Mouse (Mus musculus): ENCODE data around the gene Rhd. TPM values are rescaled to one million over a fixed set of nuclear protein-coding genes. Genes with fewer than 3 reads are reported as not detected.

Gene Rhd
- total and polyA plus RNA-seq, 3 experiments: 3.3 to 69.7 (median 9.8) TPM

- Histone ChIP-seq H3K27me3 (ENCODE audit: insufficient read depth, low read length) (no peaks in the 10 kb centered on the region), H3K36me3 (replicated peaks) (peaks cover 45% of the 10 kb centered on the region), H3K9me3 (replicated peaks) (no peaks in the 10 kb centered on the region), H3K4me3 (ENCODE audit: low read depth, low read length) (no peak overlapping the region), H3K4me1 (ENCODE audit: insufficient read depth, low read depth, low read length) (peaks cover 63% of the 10 kb centered on the region)
- no peak for DNase-seq (ENCODE audit: low spot score)
- no peak for ATAC-seq (ENCODE audit: extremely low read depth, insufficient number of reproducible peaks, low FRiP score, poor library complexity, severe bottlenecking)
- TF ChIP-seq TAL1 (conservative IDR thresholded peaks at IDR 0.05; ENCODE audit: low read depth, low read length) (no peak), GATA2 (IDR thresholded peaks at IDR 0.05; ENCODE audit: borderline replicate concordance, low read depth, low read length) (no peak), GATA1 (IDR thresholded peaks at IDR 0.05; ENCODE audit: borderline replicate concordance, low read length) (no peak), POLR2AphosphoS5 (IDR thresholded peaks at IDR 0.05; ENCODE audit: insufficient replicate concordance, low read depth, low read length) (no peak), CTCF (IDR thresholded peaks at IDR 0.05; ENCODE audit: low read depth, low read length) (no peak)
Observed at GRCm38 (mm10) chr4:134847587-134847986, 16.7 kb upstream of the Rhd start.

- TF ChIP-seq GATA1 (IDR thresholded peaks at IDR 0.05; ENCODE audit: borderline replicate concordance, low read length) (no peak), POLR2AphosphoS5 (IDR thresholded peaks at IDR 0.05; ENCODE audit: insufficient replicate concordance, low read depth, low read length) (no peak), GATA2 (IDR thresholded peaks at IDR 0.05; ENCODE audit: borderline replicate concordance, low read depth, low read length) (no peak), CTCF (IDR thresholded peaks at IDR 0.05; ENCODE audit: low read depth, low read length) (no peak), TAL1 (conservative IDR thresholded peaks at IDR 0.05; ENCODE audit: low read depth, low read length) (no peak)
- no peak for ATAC-seq (ENCODE audit: extremely low read depth, insufficient number of reproducible peaks, low FRiP score, poor library complexity, severe bottlenecking)
- no peaks in the 10 kb centered on the region for H3K27me3 ChIP-seq (ENCODE audit: insufficient read depth, low read length)
- H3K4me1 ChIP-seq (ENCODE audit: insufficient read depth, low read depth, low read length): peaks cover 56% of the 10 kb centered on the region
- DNase-seq (ENCODE audit: low spot score): no peak
- H3K4me3 ChIP-seq (ENCODE audit: low read depth, low read length): peak overlapping the region; percentile 8; the same call in 1 of the 2 replicates
- no peaks in the 10 kb centered on the region for H3K9me3 ChIP-seq (replicated peaks)
- H3K36me3 ChIP-seq (replicated peaks): peaks cover 32% of the 10 kb centered on the region
Observed at GRCm38 (mm10) chr4:134850551-134850950, 13.8 kb upstream of the Rhd start.

DNA sequence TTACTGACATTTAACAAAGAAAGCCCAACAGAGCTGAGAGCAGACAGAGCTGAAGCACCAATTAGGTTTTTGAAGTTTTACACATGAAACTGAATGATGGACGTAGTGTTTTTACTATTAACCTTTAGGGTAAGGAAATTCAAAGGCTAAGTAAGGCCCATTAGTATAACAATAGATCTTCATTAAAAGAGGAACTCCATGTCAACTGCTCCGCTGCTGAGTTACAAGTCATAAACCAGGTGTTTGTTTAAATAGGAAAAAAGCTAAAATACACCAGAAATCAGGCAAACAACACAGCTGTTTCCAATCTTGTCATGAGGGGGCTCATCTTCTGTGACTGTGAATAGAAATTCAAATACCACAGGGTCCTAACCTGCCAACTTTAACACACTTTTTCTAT, 13.1 kb upstream of the Rhd start:
- H3K36me3 ChIP-seq (replicated peaks): peaks cover 27% of the 10 kb centered on the region
- TF ChIP-seq TAL1 (conservative IDR thresholded peaks at IDR 0.05; ENCODE audit: low read depth, low read length) (no peak), CTCF (IDR thresholded peaks at IDR 0.05; ENCODE audit: low read depth, low read length) (no peak), GATA2 (IDR thresholded peaks at IDR 0.05; ENCODE audit: borderline replicate concordance, low read depth, low read length) (no peak), POLR2AphosphoS5 (IDR thresholded peaks at IDR 0.05; ENCODE audit: insufficient replicate concordance, low read depth, low read length) (no peak), GATA1 (IDR thresholded peaks at IDR 0.05; ENCODE audit: borderline replicate concordance, low read length) (no peak)
- H3K4me3 ChIP-seq (ENCODE audit: low read depth, low read length): peak overlapping the region; percentile 92; the same call in 1 of the 2 replicates
- ATAC-seq (ENCODE audit: extremely low read depth, insufficient number of reproducible peaks, low FRiP score, poor library complexity, severe bottlenecking) (no peak), DNase-seq (ENCODE audit: low spot score) (no peak)
- no peaks in the 10 kb centered on the region for H3K9me3 ChIP-seq (replicated peaks)
- peaks cover 58% of the 10 kb centered on the region for H3K4me1 ChIP-seq (ENCODE audit: insufficient read depth, low read depth, low read length)
- no peaks in the 10 kb centered on the region for H3K27me3 ChIP-seq (ENCODE audit: insufficient read depth, low read length)

DNA sequence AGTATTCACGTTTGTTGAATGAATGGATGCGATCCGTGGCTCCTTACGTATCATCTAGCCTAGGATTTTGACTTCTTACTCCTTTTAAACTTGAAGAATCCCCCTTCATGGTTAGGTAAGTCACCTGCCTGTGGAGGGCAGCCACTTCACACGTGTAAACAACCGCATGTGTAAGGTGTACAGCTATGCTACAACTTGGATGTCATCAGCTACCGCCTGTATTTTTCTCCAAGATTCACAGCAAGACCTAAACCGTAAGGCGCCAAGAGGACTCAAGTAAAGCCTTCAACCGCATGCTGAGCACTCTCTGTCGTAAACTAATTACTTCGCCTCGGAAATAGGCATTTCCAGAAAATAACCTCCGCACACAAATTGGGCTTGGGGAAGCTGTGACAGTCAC, 12.5 kb upstream of the Rhd start:
- Histone ChIP-seq H3K27me3 (ENCODE audit: insufficient read depth, low read length) (no peaks in the 10 kb centered on the region), H3K9me3 (replicated peaks) (no peaks in the 10 kb centered on the region), H3K4me1 (ENCODE audit: insufficient read depth, low read depth, low read length) (peaks cover 59% of the 10 kb centered on the region), H3K36me3 (replicated peaks) (peaks cover 23% of the 10 kb centered on the region), H3K4me3 (ENCODE audit: low read depth, low read length) (peak overlapping the region; percentile 92)
- no peak for DNase-seq (ENCODE audit: low spot score)
- ATAC-seq (ENCODE audit: extremely low read depth, insufficient number of reproducible peaks, low FRiP score, poor library complexity, severe bottlenecking): no peak
- TF ChIP-seq POLR2AphosphoS5 (IDR thresholded peaks at IDR 0.05; ENCODE audit: insufficient replicate concordance, low read depth, low read length): no peak
- TF ChIP-seq GATA1 (IDR thresholded peaks at IDR 0.05; ENCODE audit: borderline replicate concordance, low read length): no peak
- TF ChIP-seq GATA2 (IDR thresholded peaks at IDR 0.05; ENCODE audit: borderline replicate concordance, low read depth, low read length): no peak
- no peak for TF ChIP-seq CTCF (IDR thresholded peaks at IDR 0.05; ENCODE audit: low read depth, low read length)
- no peak for TF ChIP-seq TAL1 (conservative IDR thresholded peaks at IDR 0.05; ENCODE audit: low read depth, low read length)

- ATAC-seq (ENCODE audit: extremely low read depth, insufficient number of reproducible peaks, low FRiP score, poor library complexity, severe bottlenecking): no peak
- TF ChIP-seq GATA1 (IDR thresholded peaks at IDR 0.05; ENCODE audit: borderline replicate concordance, low read length) (no peak), GATA2 (IDR thresholded peaks at IDR 0.05; ENCODE audit: borderline replicate concordance, low read depth, low read length) (no peak), TAL1 (conservative IDR thresholded peaks at IDR 0.05; ENCODE audit: low read depth, low read length) (no peak), CTCF (IDR thresholded peaks at IDR 0.05; ENCODE audit: low read depth, low read length) (no peak), POLR2AphosphoS5 (IDR thresholded peaks at IDR 0.05; ENCODE audit: insufficient replicate concordance, low read depth, low read length) (no peak)
- Histone ChIP-seq H3K27me3 (ENCODE audit: insufficient read depth, low read length) (no peaks in the 10 kb centered on the region), H3K4me1 (ENCODE audit: insufficient read depth, low read depth, low read length) (peaks cover 55% of the 10 kb centered on the region), H3K4me3 (ENCODE audit: low read depth, low read length) (peak overlapping the region; percentile 92), H3K9me3 (replicated peaks) (no peaks in the 10 kb centered on the region), H3K36me3 (replicated peaks) (peaks cover 19% of the 10 kb centered on the region)
- no peak for DNase-seq (ENCODE audit: low spot score)
Observed at GRCm38 (mm10) chr4:134852438-134853255, 11.7 kb upstream of the Rhd start.

DNA sequence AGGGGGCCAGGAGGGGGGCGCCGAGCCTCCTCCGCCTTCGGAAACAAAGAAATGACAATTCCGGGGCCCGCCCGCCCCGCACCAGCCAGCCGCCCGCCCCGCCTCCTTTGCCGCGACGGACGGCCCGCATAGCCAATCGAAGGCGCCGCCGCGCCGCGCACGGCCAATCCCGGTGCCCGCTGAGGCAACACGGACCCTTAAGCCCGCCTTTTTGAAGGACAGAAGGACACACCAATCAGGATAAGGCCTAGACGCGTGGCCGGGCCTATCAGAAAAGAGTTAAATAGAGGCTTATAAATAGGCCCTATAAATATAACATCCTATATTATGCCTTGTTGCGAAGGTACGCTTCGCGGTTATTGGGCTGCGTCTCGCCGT, 11.1 kb upstream of the Rhd start, which contains the start of gene Maco1:
Maco1 (minus strand) TSS at position 87 of the 378 bp plus-strand sequence.
- TF ChIP-seq CTCF (IDR thresholded peaks at IDR 0.05; ENCODE audit: low read depth, low read length) (no peak), TAL1 (conservative IDR thresholded peaks at IDR 0.05; ENCODE audit: low read depth, low read length) (no peak), POLR2AphosphoS5 (IDR thresholded peaks at IDR 0.05; ENCODE audit: insufficient replicate concordance, low read depth, low read length) (no peak), GATA2 (IDR thresholded peaks at IDR 0.05; ENCODE audit: borderline replicate concordance, low read depth, low read length) (no peak), GATA1 (IDR thresholded peaks at IDR 0.05; ENCODE audit: borderline replicate concordance, low read length) (no peak)
- DNase-seq (ENCODE audit: low spot score): peak; percentile 97
- no peaks in the 10 kb centered on the region for H3K9me3 ChIP-seq (replicated peaks)
- H3K36me3 ChIP-seq (replicated peaks): peaks cover 14% of the 10 kb centered on the region
- H3K4me1 ChIP-seq (ENCODE audit: insufficient read depth, low read depth, low read length): peaks cover 50% of the 10 kb centered on the region
- H3K4me3 ChIP-seq (ENCODE audit: low read depth, low read length): peak within 1 kb of the TSS; percentile 92
- H3K27me3 ChIP-seq (ENCODE audit: insufficient read depth, low read length): no peaks in the 10 kb centered on the region
- peak; percentile 89 for ATAC-seq (ENCODE audit: extremely low read depth, insufficient number of reproducible peaks, low FRiP score, poor library complexity, severe bottlenecking)

Measured in G1E (cell line).